Mouse (Mus musculus): ENCODE data around the gene Pkmyt1. TPM values are rescaled to one million over a fixed set of nuclear protein-coding genes. Genes with fewer than 3 reads are reported as not detected.

The Pkmyt1 gene
- polyA plus RNA-seq, 1 experiment from 2014 or later = 16.7 TPM

- H3K4me1 ChIP-seq (replicated peaks) = peaks cover 55% of the 10 kb centered on the region
- ATAC-seq (ENCODE audit: low read depth) = no peak
- H3K27ac ChIP-seq (replicated peaks) = no peak overlapping the region
- peak overlapping the region; percentile 45 for H3K4me2 ChIP-seq
- peak overlapping the region; percentile 14; the same call in 1 of the 2 replicates for H3K9ac ChIP-seq
- H3K9me3 ChIP-seq = no peaks in the 10 kb centered on the region
- H3K36me3 ChIP-seq = peaks cover 5% of the 10 kb centered on the region; the same call in 1 of the 2 replicates
- peaks cover 68% of the 10 kb centered on the region for H3K27me3 ChIP-seq
- peak overlapping the region; percentile 24 for H3K4me3 ChIP-seq
- 5% methylated on average over 44 of the region's 44 CpGs for WGBS
Observed at GRCm38 (mm10) chr17:23742210-23742793, 16.2 kb downstream of the Pkmyt1 start.

- Histone ChIP-seq H3K4me1 (replicated peaks) (peaks cover 52% of the 10 kb centered on the region), H3K4me2 (peak overlapping the region; percentile 45; the same call in 1 of the 2 replicates), H3K27me3 (peaks cover 74% of the 10 kb centered on the region), H3K4me3 (peak overlapping the region; percentile 24), H3K27ac (replicated peaks) (no peak overlapping the region), H3K36me3 (no peaks in the 10 kb centered on the region), H3K9me3 (no peaks in the 10 kb centered on the region), H3K9ac (no peak overlapping the region)
- no peak for ATAC-seq (ENCODE audit: low read depth)
- 61% methylated on average over 12 of the region's 12 CpGs for WGBS
Observed at GRCm38 (mm10) chr17:23742941-23743340, 16.8 kb downstream of the Pkmyt1 start.

GRCm38 (mm10) chr17:23744076-23744475 lies 17.9 kb downstream of the Pkmyt1 start:
- H3K27me3 ChIP-seq = peaks cover 78% of the 10 kb centered on the region

GRCm38 (mm10) chr17:23744651-23745050 lies 18.5 kb downstream of the Pkmyt1 start:
- peak overlapping the region; percentile 78 for H3K4me2 ChIP-seq
- H3K9ac ChIP-seq = no peak overlapping the region
- 1% methylated on average over 14 of the region's 14 CpGs for WGBS
- H3K4me3 ChIP-seq = peak overlapping the region; percentile 41
- no peaks in the 10 kb centered on the region for H3K36me3 ChIP-seq
- H3K9me3 ChIP-seq = no peaks in the 10 kb centered on the region
- peaks cover 40% of the 10 kb centered on the region for H3K4me1 ChIP-seq (replicated peaks)
- H3K27ac ChIP-seq (replicated peaks) = no peak overlapping the region
- peaks cover 78% of the 10 kb centered on the region for H3K27me3 ChIP-seq
- no peak for ATAC-seq (ENCODE audit: low read depth)

More at GRCm38 (mm10) chr17:23744076-23744475, 17.9 kb downstream of the Pkmyt1 start:
- Histone ChIP-seq H3K4me3 (no peak overlapping the region), H3K9ac (no peak overlapping the region), H3K27ac (replicated peaks) (no peak overlapping the region), H3K4me1 (replicated peaks) (peaks cover 42% of the 10 kb centered on the region), H3K9me3 (no peaks in the 10 kb centered on the region), H3K4me2 (no peak overlapping the region), H3K36me3 (no peaks in the 10 kb centered on the region)
- WGBS = 14% methylated on average over 8 of the region's 8 CpGs
- no peak for ATAC-seq (ENCODE audit: low read depth)

DNA sequence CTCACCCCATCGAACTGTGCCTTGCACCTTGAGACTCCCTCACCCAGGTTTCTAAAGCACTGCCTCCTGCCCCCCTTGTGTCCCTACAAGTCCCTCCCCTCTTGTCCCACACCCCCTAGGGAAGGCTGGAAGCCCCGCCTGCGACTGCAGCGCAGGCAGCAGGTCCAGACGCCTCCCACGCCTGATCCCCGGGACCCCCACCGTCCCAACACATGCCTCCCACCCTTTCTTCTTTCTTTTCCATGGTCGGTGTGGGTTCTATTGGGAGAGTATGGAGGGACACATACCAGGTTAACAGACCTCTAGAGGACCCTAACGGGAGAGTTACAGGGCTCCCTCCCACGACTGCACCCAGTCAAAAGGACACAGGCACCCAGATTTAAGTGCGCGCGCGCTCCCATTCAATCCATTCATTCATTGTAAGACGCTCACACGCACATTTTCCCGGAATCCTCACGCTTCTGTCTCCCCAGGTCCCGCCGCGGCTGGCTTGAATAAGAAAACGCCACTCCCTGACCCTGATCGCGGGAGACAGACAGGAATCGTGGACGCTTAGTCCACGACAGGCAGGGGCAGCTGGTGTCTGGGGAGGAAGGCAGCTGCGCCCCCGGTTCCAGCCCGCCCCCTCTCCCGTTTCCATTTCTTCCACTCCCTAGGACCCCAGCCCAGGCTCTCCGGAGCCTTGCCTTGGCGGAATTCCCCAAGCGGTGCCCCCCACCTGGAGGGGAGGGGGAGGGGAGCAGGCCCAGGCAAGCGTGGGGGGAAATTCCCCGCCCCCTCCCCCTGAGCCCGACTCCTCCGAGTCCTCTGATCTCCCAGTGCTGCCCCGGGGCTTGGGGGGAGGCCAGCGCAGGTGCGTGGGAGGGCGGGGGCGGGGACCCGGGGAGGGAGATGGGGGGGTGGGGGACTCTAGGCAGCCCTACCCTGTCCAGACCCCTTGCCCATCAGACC lies 19.4 kb downstream of the Pkmyt1 start, which contains the start of gene Kremen2:
Gene Kremen2, minus strand, starts transcription at position 533 of the 951 bp plus-strand sequence.
- Histone ChIP-seq H3K9ac (peak within 1 kb of the TSS; percentile 67), H3K27ac (replicated peaks) (no peak within 1 kb of the TSS), H3K4me3 (peak within 1 kb of the TSS; percentile 41), H3K36me3 (peaks cover 1% of the 10 kb centered on the region; the same call in 1 of the 2 replicates), H3K27me3 (peaks cover 77% of the 10 kb centered on the region), H3K9me3 (no peaks in the 10 kb centered on the region), H3K4me1 (replicated peaks) (peaks cover 38% of the 10 kb centered on the region), H3K4me2 (peak within 1 kb of the TSS; percentile 78)
- ATAC-seq (ENCODE audit: low read depth) = no peak
- WGBS = under 1% methylated on average over 37 of the region's 45 CpGs

DNA sequence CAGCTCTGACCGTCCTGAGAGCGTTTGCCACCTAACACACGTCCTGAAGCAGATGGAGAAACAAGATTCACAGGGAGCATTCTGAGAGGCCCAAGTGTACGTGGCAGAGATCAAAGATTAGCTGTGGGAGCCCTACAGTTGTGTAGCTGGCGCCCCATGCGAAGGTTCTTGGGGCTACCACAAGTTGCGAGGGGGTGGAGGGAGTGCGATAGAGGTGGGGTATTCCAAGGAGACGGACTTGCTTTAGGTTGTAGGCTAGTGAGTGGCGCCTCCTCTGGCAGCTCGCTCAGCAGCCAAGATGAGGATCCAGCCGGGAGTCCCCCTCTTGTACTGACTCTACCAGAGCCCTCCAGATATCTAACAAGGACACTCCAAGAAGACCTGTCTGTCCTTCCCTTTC lies 20.2 kb downstream of the Pkmyt1 start:
- WGBS = 2% methylated on average over 12 of the region's 12 CpGs
- H3K4me2 ChIP-seq = peak overlapping the region; percentile 78
- H3K36me3 ChIP-seq = peaks cover 8% of the 10 kb centered on the region
- no peaks in the 10 kb centered on the region for H3K9me3 ChIP-seq
- H3K9ac ChIP-seq = peak overlapping the region; percentile 67
- peaks cover 34% of the 10 kb centered on the region for H3K4me1 ChIP-seq (replicated peaks)
- H3K27ac ChIP-seq (replicated peaks) = no peak overlapping the region
- H3K4me3 ChIP-seq = peak overlapping the region; percentile 41; the same call in 1 of the 2 replicates
- H3K27me3 ChIP-seq = peaks cover 70% of the 10 kb centered on the region
- no peak for ATAC-seq (ENCODE audit: low read depth)

DNA sequence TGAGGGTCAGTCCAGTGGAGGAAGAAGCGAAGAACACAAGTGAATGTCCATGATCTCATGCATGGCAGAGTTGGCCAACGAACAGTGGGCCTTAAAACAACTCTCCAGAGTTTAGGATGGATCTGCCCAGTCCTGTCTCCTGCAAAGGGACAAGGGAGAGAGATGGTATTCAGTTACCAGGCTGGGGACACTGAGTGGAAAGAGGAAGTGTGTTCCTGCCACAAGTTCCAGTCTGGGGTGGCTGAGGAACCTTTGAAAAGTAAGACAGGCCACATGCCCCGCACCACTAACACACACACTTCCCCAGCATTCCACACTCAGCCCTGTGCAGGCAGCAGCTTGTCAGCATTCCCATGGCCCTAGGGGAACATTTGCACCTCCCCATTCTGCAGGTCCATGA lies 20.6 kb downstream of the Pkmyt1 start:
- H3K4me1 ChIP-seq (replicated peaks) = peaks cover 34% of the 10 kb centered on the region
- peaks cover 12% of the 10 kb centered on the region for H3K36me3 ChIP-seq
- WGBS = 86% methylated on average over 3 of the region's 3 CpGs
- no peak overlapping the region for H3K27ac ChIP-seq (replicated peaks)
- no peak overlapping the region for H3K4me3 ChIP-seq
- H3K9ac ChIP-seq = no peak overlapping the region
- H3K9me3 ChIP-seq = no peaks in the 10 kb centered on the region
- H3K4me2 ChIP-seq = no peak overlapping the region
- peaks cover 65% of the 10 kb centered on the region for H3K27me3 ChIP-seq
- ATAC-seq (ENCODE audit: low read depth) = no peak

- ATAC-seq (ENCODE audit: low read depth) = no peak
- H3K36me3 ChIP-seq = peaks cover 19% of the 10 kb centered on the region
- H3K4me1 ChIP-seq (replicated peaks) = peaks cover 27% of the 10 kb centered on the region
- no peak overlapping the region for H3K4me3 ChIP-seq
- no peak overlapping the region for H3K9ac ChIP-seq
- no peak overlapping the region for H3K27ac ChIP-seq (replicated peaks)
- H3K9me3 ChIP-seq = no peaks in the 10 kb centered on the region
- peaks cover 58% of the 10 kb centered on the region for H3K27me3 ChIP-seq
- no peak overlapping the region for H3K4me2 ChIP-seq
- WGBS = 85% methylated on average over 3 of the region's 3 CpGs
Observed at GRCm38 (mm10) chr17:23747471-23747870, 21.3 kb downstream of the Pkmyt1 start.

DNA sequence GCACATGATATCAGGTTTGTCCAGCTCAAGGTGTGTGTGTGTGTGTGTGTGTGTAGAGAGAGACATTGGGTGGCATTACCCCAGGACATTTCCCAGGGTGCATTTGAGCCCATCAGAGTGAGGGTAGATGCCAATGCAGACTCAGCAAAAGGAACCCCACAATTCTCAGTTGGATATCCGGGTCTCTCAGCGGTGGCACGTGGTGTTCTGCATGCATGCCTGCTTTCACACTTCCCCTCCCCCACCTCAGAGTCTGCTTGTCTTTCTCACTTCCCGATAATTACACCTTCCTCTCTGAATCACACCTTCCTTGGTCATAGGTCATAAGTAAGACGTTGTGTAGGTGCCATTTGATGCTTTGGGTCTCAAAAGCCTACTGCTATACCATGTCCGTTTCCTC lies 21.9 kb downstream of the Pkmyt1 start:
- no peak for ATAC-seq (ENCODE audit: low read depth)
- 45% methylated on average over 6 of the region's 6 CpGs for WGBS
- H3K27me3 ChIP-seq = peaks cover 52% of the 10 kb centered on the region

DNA sequence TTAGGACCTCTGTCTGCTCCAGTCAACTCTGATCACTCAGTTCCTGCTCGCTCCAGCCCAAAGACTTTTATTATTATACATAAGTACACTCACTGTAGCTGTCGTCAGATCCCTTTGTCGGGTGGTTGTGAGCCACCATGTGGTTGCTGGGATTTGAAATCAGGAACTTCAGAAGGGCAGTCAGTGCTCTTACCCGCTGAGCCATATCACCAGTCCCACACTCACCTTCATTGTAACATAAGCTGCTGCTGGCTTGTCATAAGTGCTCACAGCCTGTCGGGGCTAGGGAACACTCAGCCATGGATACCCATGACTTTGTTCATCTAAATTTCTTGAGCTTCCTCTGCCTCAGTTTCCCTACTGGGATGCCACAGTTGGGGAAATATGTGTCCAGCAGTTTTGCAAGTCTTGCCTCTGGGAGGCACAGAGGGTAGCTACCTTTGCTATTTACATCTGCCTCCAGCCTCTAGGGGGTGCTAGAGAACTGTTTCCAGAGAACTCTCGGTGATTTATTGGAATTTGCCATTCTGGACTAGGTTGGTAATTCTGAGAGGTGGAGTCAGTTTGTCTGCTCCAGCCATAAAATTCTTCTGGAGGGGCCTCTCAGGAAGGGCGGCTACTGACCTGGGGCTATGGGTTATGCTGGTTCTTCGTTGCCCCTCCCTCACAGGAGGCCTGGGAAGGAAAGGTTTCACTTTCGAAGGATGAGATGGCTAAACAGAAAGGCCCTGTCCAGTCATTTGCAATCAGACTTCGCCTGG lies 22.7 kb downstream of the Pkmyt1 start:
- Histone ChIP-seq H3K4me2 (0 out of 2 replicates have a peak overlapping the region, but pooled peaks have one; percentile 7), H3K27me3 (peaks cover 45% of the 10 kb centered on the region)
- WGBS = 36% methylated on average over 10 of the region's 10 CpGs

More for the DNA sequence above, 21.9 kb downstream of the Pkmyt1 start:
- H3K9ac ChIP-seq = no peak overlapping the region
- peaks cover 25% of the 10 kb centered on the region for H3K4me1 ChIP-seq (replicated peaks)
- no peaks in the 10 kb centered on the region for H3K9me3 ChIP-seq
- H3K4me3 ChIP-seq = no peak overlapping the region
- no peak overlapping the region for H3K27ac ChIP-seq (replicated peaks)
- H3K36me3 ChIP-seq = peaks cover 25% of the 10 kb centered on the region
- H3K4me2 ChIP-seq = no peak overlapping the region

GRCm38 (mm10) chr17:23749400-23750191 lies 23.5 kb downstream of the Pkmyt1 start:
- H3K4me1 ChIP-seq (replicated peaks) = peaks cover 23% of the 10 kb centered on the region
- 84% methylated on average over 11 of the region's 11 CpGs for WGBS

More for the DNA sequence above, 22.7 kb downstream of the Pkmyt1 start:
- H3K9me3 ChIP-seq = no peaks in the 10 kb centered on the region
- H3K36me3 ChIP-seq = peaks cover 33% of the 10 kb centered on the region
- H3K9ac ChIP-seq = no peak overlapping the region
- ATAC-seq (ENCODE audit: low read depth) = no peak
- peaks cover 25% of the 10 kb centered on the region for H3K4me1 ChIP-seq (replicated peaks)
- no peak overlapping the region for H3K27ac ChIP-seq (replicated peaks)
- H3K4me3 ChIP-seq = no peak overlapping the region

More at GRCm38 (mm10) chr17:23749400-23750191, 23.5 kb downstream of the Pkmyt1 start:
- Histone ChIP-seq H3K4me2 (no peak overlapping the region), H3K9ac (no peak overlapping the region), H3K36me3 (peaks cover 40% of the 10 kb centered on the region), H3K27ac (replicated peaks) (no peak overlapping the region), H3K9me3 (no peaks in the 10 kb centered on the region), H3K4me3 (no peak overlapping the region), H3K27me3 (peaks cover 37% of the 10 kb centered on the region)
- no peak for ATAC-seq (ENCODE audit: low read depth)

Measured in neural tube, embryonic 13.5 days (tissue).